Mouse (Mus musculus) kidney, embryonic 14.5 days (tissue): Measurements from ENCODE around the gene Ubash3b. TPM values are rescaled to one million over a fixed set of nuclear protein-coding genes. Genes with fewer than 3 reads are reported as not detected.

Experiments used
- ATAC-seq: fragments of 200-750 bp; cut with Nextera tagmentation; 2 replicates; pipeline ENCODE4 v1.8.0; 2017; ENCODE audit warnings: moderate number of reproducible peaks, mild to moderate bottlenecking, moderate TSS enrichment, moderate library complexity; ENCODE audit not compliant: low FRiP score, low TSS enrichment
- H3K27ac ChIP-seq: fragments of 300-500 bp; sonication (generic); 2 replicates; pipeline ENCODE4 v1.5.1; 2014; ENCODE audit warnings: low read depth, mild to moderate bottlenecking, low read length, moderate library complexity, mixed read lengths
- H3K27me3 ChIP-seq: fragments of 300-500 bp; sonication (generic); 2 replicates; pipeline ENCODE4 v1.6.1; 2014; ENCODE audit warnings: mild to moderate bottlenecking, low read length; ENCODE audit not compliant: control insufficient read depth, insufficient read depth
- H3K36me3 ChIP-seq: fragments of 300-500 bp; sonication (generic); 2 replicates; pipeline ENCODE4 v1.6.1; 2014; ENCODE audit warnings: low read length, mixed read lengths; ENCODE audit not compliant: control insufficient read depth, insufficient read depth
- H3K4me1 ChIP-seq: fragments of 300-500 bp; sonication (generic); 2 replicates; pipeline ENCODE4 v1.6.1; 2014; ENCODE audit warnings: low read length, mixed read lengths; ENCODE audit not compliant: control insufficient read depth, insufficient read depth
- H3K4me2 ChIP-seq: fragments of 300-500 bp; sonication (generic); replicated peaks from 2 replicates; pipeline ENCODE4 v1.6.1; 2014; ENCODE audit warnings: low read depth, mild to moderate bottlenecking, low read length
- H3K4me3 ChIP-seq: fragments of 300-500 bp; sonication (generic); 2 replicates; pipeline ENCODE4 v1.5.1; 2014; ENCODE audit warnings: mild to moderate bottlenecking, low read length
- H3K9ac ChIP-seq: fragments of 300-500 bp; sonication (generic); 2 replicates; pipeline ENCODE4 v1.6.1; 2014; ENCODE audit warnings: low read depth, mild to moderate bottlenecking, low read length, moderate library complexity
- H3K9me3 ChIP-seq: fragments of 300-500 bp; sonication (generic); 2 replicates; pipeline ENCODE4 v1.6.1; 2016; ENCODE audit warnings: low read length; ENCODE audit not compliant: control insufficient read depth
- WGBS: fragments of 180-500 bp; shearing (Covaris S2); extraction: QIAGEN DNeasy Blood & Tissue Kit; methylation state at CpG from one replicate; pipeline ENCODE4 v1.1.7; 2014; 5-methylcytosine and 5-hydroxymethylcytosine counted together
- polyA plus RNA-seq: library from polyadenylated mRNA; unstranded; fragments of >200 nt; fragmentation: Nextera tagmentation; extraction: Ambion mirVana; gene quantifications from 2 replicates; pipeline ENCODE4 v1.2.1, GENCODE M21; 2014

Gene Ubash3b
- polyA plus RNA-seq, 1 experiment from 2014 or later, result 9.3 TPM

DNA sequence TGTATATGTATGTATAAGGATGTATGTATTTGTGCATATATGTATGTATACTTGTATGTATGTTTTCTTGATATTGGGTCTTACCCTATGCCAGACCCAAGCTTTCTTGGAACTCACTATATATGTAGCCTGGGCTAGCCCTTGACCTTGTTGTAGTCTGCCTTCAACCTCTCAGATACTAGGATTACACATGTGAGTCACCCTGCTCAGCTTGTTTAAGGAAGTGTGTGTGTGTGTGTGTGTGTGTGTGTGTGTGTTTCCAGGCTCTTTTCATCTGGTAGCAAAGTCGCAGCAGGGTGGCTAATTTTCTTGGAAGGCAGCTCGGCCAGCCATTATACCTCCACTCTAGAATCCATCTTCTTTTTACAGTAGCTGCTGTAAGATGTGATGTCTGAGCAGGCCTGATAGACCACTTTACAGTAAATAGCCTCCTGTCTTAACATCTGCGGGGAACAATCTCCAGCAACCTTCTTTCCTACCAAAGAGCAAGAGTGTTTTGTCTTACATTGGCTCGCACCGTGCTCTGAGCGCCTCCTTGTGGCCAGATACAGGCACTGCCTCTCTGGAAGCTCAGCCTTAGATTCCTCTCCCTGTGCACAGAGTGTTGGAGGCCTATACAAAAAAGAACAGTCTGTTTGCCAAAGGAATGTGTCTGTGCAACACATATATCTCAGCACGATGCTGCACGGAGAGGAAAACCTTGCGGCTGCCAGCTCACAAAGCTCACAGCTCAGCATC lies 29.4 kb upstream of the Ubash3b start:
- no peak overlapping the region for H3K4me2 ChIP-seq
- H3K9ac ChIP-seq, result no peak overlapping the region
- H3K4me3 ChIP-seq, result no peak overlapping the region
- H3K4me1 ChIP-seq, result no peaks in the 10 kb centered on the region
- H3K27me3 ChIP-seq, result no peaks in the 10 kb centered on the region
- WGBS, result 24% methylated on average over 9 of the region's 9 CpGs
- no peaks in the 10 kb centered on the region for H3K9me3 ChIP-seq
- no peak overlapping the region for H3K27ac ChIP-seq
- peak; percentile 69 for ATAC-seq
- no peaks in the 10 kb centered on the region for H3K36me3 ChIP-seq

DNA sequence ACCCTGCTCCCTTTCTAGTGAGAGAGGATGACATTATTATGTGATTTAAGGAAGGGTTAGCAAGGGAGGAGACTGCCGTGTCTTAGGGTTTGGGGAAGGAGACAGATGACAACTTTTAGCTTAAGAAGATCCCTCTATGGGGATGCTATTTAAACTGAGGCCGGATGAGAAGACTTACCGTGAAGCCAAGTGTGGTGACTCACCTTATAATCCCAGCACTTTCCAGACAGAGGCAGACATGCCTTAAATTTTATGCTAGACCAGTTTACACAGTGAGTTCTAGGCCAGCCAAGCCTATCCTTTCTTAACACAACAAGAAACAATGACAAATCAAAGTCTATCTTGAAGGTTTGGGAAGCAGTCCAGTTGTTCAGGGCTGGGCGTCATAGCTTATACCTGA lies 26.4 kb upstream of the Ubash3b start:
- Histone ChIP-seq H3K9me3 (no peaks in the 10 kb centered on the region), H3K4me3 (no peak overlapping the region), H3K4me2 (no peak overlapping the region), H3K27ac (no peak overlapping the region), H3K9ac (no peak overlapping the region), H3K36me3 (no peaks in the 10 kb centered on the region), H3K27me3 (no peaks in the 10 kb centered on the region), H3K4me1 (0 out of 2 replicates have a peak, but pooled peaks cover 3% of the 10 kb centered on the region)
- WGBS, result 63% methylated on average over 4 of the region's 4 CpGs
- ATAC-seq, result no peak

DNA sequence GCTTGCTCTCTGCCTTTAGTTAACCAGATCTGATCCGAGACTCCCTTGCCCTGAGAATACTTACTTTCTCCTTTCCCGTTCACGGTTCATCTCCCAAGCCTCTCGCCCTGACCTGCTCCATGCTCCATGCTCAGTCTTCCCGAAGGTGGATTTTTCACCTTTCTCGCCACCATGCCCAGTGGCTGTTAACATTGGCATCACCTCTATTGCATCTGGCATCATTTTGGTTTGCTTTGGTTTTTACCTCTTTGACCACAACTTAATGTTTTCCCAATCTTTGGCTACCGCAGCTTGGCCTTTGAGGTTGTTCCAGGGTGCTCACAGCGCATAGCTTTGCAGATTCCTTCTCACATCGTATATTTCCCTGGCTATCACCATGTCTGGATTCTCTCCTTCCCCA lies 26.0 kb upstream of the Ubash3b start:
- H3K4me1 ChIP-seq, result 0 out of 2 replicates have a peak, but pooled peaks cover 3% of the 10 kb centered on the region
- no peak for ATAC-seq
- H3K27me3 ChIP-seq, result no peaks in the 10 kb centered on the region
- no peaks in the 10 kb centered on the region for H3K36me3 ChIP-seq
- no peak overlapping the region for H3K4me3 ChIP-seq
- H3K9ac ChIP-seq, result no peak overlapping the region
- no peak overlapping the region for H3K4me2 ChIP-seq
- H3K27ac ChIP-seq, result no peak overlapping the region
- WGBS, result 53% methylated on average over 9 of the region's 9 CpGs
- H3K9me3 ChIP-seq, result no peaks in the 10 kb centered on the region

DNA sequence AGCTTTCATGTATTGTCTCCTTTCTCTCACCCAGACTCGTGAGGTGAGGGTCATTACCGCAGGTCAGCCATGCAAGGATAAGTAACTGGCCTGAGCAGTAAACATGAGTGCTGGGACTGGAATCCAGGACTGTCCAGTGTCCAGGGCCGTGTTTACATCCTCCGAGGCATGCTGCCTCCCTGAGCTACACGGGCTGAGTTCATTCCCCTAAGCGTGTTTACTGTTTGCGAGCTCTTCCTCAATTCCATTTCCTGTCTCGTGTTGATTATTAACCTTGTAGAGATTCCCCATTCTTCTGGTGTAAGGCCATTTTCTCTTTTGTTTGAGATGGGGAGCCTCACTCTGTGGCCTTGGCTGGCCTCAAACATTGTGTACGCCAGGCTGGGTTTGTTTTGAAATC lies 23.8 kb upstream of the Ubash3b start:
- no peak for ATAC-seq
- Histone ChIP-seq H3K36me3 (no peaks in the 10 kb centered on the region), H3K4me3 (no peak overlapping the region), H3K27me3 (no peaks in the 10 kb centered on the region), H3K27ac (no peak overlapping the region), H3K4me2 (no peak overlapping the region), H3K4me1 (0 out of 2 replicates have a peak, but pooled peaks cover 3% of the 10 kb centered on the region), H3K9me3 (no peaks in the 10 kb centered on the region), H3K9ac (no peak overlapping the region)
- WGBS, result 38% methylated on average over 9 of the region's 9 CpGs

DNA sequence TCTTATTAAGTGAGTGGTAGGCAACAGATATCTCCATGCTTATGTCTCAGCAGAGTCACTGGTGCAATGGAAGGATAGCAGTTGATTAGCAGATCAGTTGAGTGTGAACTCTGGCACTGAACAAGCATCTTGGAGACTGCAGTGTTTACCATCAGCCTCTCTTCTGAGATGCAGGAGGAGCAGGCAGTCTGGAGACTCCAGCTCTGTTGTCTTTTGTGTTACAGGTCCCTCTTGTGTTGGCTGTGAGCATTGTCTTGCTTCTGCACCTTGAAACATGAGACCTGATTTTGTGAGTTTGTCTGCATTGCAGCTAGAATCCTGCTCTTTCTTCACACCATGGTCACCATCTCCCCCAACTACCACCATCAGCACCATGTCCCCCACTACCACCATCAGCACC lies 21.1 kb upstream of the Ubash3b start:
- Histone ChIP-seq H3K4me2 (no peak overlapping the region), H3K27me3 (no peaks in the 10 kb centered on the region), H3K27ac (no peak overlapping the region), H3K9me3 (no peaks in the 10 kb centered on the region), H3K36me3 (no peaks in the 10 kb centered on the region), H3K9ac (no peak overlapping the region), H3K4me3 (no peak overlapping the region), H3K4me1 (0 out of 2 replicates have a peak, but pooled peaks cover 3% of the 10 kb centered on the region)
- ATAC-seq, result peak; percentile 65

DNA sequence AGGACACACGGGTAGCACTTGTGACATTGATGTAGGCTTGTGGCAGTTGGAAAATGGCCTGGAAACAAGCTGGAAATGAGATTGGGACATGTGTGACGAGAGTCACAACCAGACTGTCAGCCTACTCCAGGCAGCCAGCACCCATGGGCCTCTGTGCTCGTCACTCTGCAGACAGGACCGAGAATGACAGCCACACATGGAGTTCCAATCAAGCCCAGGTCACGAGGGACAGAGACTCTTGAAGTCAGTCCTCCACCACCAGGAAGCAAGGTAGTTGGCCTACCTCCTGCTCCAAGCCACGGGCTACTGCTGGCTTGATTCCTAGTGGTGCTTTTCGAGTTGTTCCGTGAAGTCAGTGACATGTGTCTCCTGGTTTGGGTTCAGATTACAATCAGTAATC lies 20.3 kb upstream of the Ubash3b start:
- H3K36me3 ChIP-seq, result no peaks in the 10 kb centered on the region
- ATAC-seq, result no peak
- no peak overlapping the region for H3K9ac ChIP-seq
- H3K4me2 ChIP-seq, result no peak overlapping the region
- H3K9me3 ChIP-seq, result no peaks in the 10 kb centered on the region
- no peaks in the 10 kb centered on the region for H3K27me3 ChIP-seq
- H3K4me3 ChIP-seq, result no peak overlapping the region
- 0 out of 2 replicates have a peak, but pooled peaks cover 3% of the 10 kb centered on the region for H3K4me1 ChIP-seq
- WGBS, result 72% methylated on average over 8 of the region's 8 CpGs
- H3K27ac ChIP-seq, result no peak overlapping the region

DNA sequence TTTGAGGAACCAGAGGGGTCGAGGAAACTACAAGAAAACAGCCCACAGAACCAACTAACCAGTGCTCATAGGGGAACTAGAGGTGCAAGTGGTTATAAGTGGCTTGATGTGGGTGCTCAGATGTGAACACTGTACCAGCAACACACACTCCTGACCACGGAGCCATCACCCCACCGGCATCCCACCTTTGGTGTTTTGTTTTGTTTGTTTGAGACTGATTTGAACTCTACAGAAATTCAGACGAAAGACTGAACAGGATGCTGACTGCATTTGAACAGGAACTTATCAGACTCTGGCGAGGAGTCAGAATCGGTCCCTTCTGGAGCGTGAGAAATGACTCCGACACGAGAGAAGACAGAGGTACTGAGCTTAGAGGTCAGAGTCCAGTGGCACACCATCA lies 19.9 kb upstream of the Ubash3b start:
- no peak for ATAC-seq
- 0 out of 2 replicates have a peak, but pooled peaks cover 3% of the 10 kb centered on the region for H3K4me1 ChIP-seq
- H3K36me3 ChIP-seq, result no peaks in the 10 kb centered on the region
- no peak overlapping the region for H3K4me3 ChIP-seq
- H3K27me3 ChIP-seq, result no peaks in the 10 kb centered on the region
- WGBS, result 78% methylated on average over 9 of the region's 9 CpGs
- no peak overlapping the region for H3K9ac ChIP-seq
- H3K27ac ChIP-seq, result no peak overlapping the region
- H3K4me2 ChIP-seq, result no peak overlapping the region
- H3K9me3 ChIP-seq, result no peaks in the 10 kb centered on the region

DNA sequence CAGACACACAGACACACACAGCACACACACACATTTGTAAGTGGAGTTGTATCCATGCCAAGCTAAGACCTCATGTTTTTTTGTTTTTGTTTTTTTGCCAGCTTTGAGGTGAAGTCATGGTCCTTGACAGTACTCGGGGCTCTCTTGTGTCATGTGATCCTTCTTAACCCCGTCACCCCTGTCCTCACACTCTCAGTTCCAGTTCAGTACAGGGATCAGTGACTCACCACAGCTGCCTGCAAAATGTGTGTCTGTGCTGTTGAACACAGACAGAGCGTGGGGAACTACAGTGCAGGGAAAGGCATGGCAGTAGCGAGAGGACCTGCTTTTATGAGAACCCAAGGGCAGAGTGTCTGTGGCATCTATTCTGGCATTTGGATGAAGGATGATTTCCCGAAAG lies 17.6 kb upstream of the Ubash3b start:
- WGBS, result 68% methylated on average over 5 of the region's 5 CpGs

DNA sequence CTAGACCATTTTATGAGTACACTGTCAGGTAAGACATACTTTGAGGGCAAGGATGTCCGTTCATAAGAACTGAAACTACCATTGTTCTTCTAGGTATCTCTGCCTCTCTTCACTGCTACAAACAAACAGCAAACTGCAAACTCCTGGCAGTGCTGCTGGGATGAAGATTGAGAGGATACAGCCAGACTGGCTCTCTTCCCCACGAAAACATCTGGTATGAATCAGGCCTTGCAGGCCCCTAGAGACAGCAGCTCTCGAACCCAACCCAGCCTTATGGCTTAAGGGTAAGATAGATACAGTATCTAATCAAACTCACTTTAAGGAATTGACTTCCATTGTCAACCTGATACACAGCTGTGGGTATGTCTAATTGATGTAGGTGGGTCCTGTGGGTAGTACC lies 11.7 kb upstream of the Ubash3b start:
- Histone ChIP-seq H3K27ac (no peak overlapping the region), H3K9ac (no peak overlapping the region), H3K4me2 (no peak overlapping the region), H3K4me1 (no peaks in the 10 kb centered on the region), H3K4me3 (no peak overlapping the region), H3K9me3 (no peaks in the 10 kb centered on the region), H3K36me3 (no peaks in the 10 kb centered on the region), H3K27me3 (no peaks in the 10 kb centered on the region)
- 57% methylated on average over 3 of the region's 3 CpGs for WGBS
- ATAC-seq, result no peak

More for the DNA sequence above, 17.6 kb upstream of the Ubash3b start:
- no peak for ATAC-seq
- Histone ChIP-seq H3K9ac (no peak overlapping the region), H3K4me1 (no peaks in the 10 kb centered on the region), H3K4me2 (no peak overlapping the region), H3K9me3 (no peaks in the 10 kb centered on the region), H3K36me3 (no peaks in the 10 kb centered on the region), H3K27me3 (no peaks in the 10 kb centered on the region), H3K27ac (no peak overlapping the region), H3K4me3 (no peak overlapping the region)
